Mouse (Mus musculus) liver, adult (tissue): Measurements from ENCODE around the gene Gm12790.
"Not testable (repeated sequence)": the region's sequence is repeated elsewhere in the genome, so short reads cannot be mapped to it uniquely, and the experiment has no call there.

Experiments
- GATA4 ChIP-seq: IDR thresholded peaks from 2 replicates; pipeline ENCODE4 v1.6.1; 2014; ENCODE audit warnings: mild to moderate bottlenecking, low read length; ENCODE audit not compliant: insufficient replicate concordance

Gm12790 gene

GRCm38 (mm10) chr4:101980949-101981348, at the start of gene Gm12790:
Gm12790 (minus strand) TSS chr4:101981049.
- TF ChIP-seq GATA4, result not testable (repeated sequence)

- TF ChIP-seq GATA4, result no peak
These were observed 45.8 kb upstream of the Gm12790 start for GRCm38 (mm10) chr4:102026619-102027018.

GRCm38 (mm10) chr4:101998267-101998922, 17.5 kb upstream of the Gm12790 start:
- TF ChIP-seq GATA4, result no peak

GRCm38 (mm10) chr4:101997426-101997825, 16.6 kb upstream of the Gm12790 start:
- TF ChIP-seq GATA4, result no peak

GRCm38 (mm10) chr4:101986326-101986725, 5.5 kb upstream of the Gm12790 start, which contains the start of gene Gm12789:
Gm12789 (plus strand) TSS chr4:101986626.
- not testable (repeated sequence) for TF ChIP-seq GATA4

- TF ChIP-seq GATA4, result no peak
These were observed 4.8 kb upstream of the Gm12790 start for GRCm38 (mm10) chr4:101985678-101986077.

GRCm38 (mm10) chr4:101940107-101940506, 40.7 kb downstream of the Gm12790 start, which contains the start of gene Gm12794:
Gm12794 (plus strand) TSS chr4:101940407.
- TF ChIP-seq GATA4, result not testable (repeated sequence)
